Mouse (Mus musculus): Measurements from ENCODE around the gene Ppil4.
"Not testable (repeated sequence)": the region's sequence is repeated elsewhere in the genome, so short reads cannot be mapped to it uniquely, and the experiment has no call there.

The Ppil4 gene

GRCm38 (mm10) chr10:7792751-7793385, at the start of gene Ppil4, which contains the start of gene Ginm1:
TSS of gene Ppil4 (plus strand) at chr10:7792891.
TSS of gene Ginm1 (minus strand) at chr10:7792824.
- DNase-seq: peak; percentile 89 to 90

GRCm38 (mm10) chr10:7745528-7745927, 47.2 kb upstream of the Ppil4 start:
- not testable (repeated sequence) for DNase-seq

DNA sequence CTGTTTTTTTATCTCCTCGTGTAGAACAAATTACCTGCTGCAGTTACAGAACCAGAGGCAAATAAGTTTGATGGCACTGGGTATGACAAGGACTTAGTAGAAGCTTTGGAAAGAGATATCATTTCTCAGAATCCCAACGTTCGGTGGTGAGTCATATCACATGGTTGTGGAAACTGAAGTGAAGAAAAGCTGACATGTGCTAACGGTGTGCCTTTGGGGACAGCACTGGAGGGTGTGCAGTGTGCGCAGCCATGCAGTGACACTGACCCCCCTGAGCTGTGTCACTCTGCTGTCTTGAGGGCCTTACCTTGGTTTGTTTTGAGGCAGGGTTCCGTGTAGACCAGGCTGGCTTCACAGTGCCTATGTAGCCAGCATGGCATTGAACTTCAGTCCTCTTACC, 43.9 kb upstream of the Ppil4 start:
- no peak for DNase-seq

GRCm38 (mm10) chr10:7757544-7757943, 35.1 kb upstream of the Ppil4 start:
- DNase-seq: no peak

- DNase-seq: no peak
Observed at GRCm38 (mm10) chr10:7772346-7772745, 20.3 kb upstream of the Ppil4 start.

- no peak for DNase-seq
Observed at GRCm38 (mm10) chr10:7772769-7773168, 19.9 kb upstream of the Ppil4 start.

DNA sequence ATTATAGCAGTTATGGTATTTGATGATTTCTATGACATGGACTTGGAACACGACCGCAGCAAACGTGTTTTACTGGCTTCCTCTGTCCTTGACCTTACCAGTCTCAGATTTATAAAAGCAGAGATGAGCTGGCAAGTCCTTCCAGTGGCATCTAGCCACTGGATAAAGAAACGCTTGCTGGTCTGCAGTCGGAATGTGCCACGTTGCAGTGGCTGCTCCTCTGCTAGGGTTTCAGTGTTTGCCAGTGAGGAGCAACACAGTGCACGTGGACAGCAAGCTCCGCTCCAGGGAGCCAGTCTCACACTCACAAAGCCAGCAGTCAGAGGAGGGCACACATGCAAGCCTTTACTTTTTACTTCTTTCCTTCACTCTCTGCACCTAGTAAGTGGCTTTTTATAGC, 17.3 kb upstream of the Ppil4 start:
- DNase-seq: no peak

- DNase-seq: no peak
Observed at GRCm38 (mm10) chr10:7778361-7778760, 14.3 kb upstream of the Ppil4 start.

DNA sequence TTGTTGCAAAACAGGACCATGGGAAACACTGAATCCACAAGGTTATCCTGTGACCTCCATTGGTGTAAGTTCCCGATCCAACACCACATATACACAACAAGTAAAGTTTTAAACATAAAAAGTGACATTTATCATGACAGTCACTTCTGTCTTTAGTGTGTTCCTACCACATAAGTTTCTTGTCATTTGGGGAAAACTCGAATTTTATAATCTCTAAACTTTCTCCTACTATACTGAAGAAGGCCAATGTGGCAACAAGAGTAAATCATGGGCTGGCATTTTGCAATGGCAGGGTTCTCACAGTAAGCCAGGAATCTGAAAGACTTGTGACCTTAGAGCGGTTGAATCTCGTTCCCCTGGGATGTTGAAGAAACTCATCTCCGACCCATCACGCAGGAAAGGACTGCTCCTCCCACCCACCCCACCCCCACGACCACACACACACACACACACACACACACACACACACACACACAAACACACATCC, 12.9 kb upstream of the Ppil4 start:
- no peak for DNase-seq

DNA sequence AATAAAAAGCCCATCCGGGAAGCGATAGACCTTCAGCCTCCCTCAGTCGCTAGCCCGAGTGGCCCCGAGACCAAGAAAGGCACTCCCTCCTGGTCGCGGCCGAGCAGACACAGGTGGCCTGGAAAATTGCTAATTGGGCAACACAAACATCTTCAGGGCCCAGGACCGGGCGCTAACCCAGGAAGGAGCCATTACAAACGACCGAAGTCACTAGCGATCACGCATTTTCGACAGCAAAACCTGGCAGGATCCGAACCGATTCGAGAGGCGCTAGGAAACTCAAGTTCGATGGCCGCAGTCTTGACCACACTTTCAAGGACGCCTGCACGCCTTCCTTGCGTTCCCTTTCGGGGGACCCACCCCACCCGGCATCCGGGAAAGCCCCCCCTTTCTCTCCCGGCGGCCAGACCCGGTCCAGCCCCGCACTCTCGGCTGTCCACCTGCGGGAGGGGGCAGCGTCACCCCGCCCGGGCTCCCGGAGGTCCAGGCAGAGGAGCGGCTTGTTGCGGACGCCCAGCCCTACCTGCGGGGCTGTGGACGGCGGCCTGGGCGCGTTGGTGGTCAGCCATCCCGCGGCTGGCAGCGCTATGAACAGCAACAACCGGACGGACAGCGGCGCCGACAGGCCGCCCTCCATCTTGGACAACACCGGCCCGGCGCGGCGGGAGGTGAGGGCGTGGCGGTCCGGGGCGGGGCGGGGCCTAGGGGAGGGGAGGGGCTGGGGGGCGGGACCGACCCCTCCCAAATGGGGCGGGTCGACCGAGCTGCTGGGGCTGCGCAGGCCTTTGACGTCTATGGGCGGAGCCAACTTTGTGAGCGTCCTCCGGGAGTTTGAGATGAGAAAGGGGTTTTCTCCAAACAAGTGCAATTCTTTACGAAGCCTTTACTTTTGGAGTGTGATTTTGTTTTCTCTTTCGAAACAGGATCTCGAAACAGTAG, 12.2 kb upstream of the Ppil4 start:
- DNase-seq: peak; percentile 85 to 88

- no peak for DNase-seq
Observed at GRCm38 (mm10) chr10:7781214-7781613, 11.5 kb upstream of the Ppil4 start.

DNA sequence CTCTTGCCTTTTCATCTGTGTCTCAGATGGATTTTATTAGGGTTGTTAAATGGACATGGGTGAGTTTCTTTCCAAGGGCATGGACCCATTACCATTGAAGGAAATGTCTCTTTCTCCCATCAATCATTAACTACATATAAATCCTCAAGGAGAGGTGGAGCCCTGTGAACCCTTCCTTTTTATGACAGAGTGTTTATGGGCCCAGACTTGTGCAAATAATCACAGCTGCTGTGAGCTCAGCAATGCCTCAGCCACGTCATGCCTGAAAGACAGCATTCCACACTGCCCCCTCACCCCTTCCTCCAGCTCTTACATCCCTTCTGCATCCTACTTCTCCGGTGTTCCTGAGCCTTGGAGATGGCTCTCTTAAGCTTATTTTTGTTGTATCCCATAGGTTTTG, 5.4 kb upstream of the Ppil4 start:
- DNase-seq: no peak

DNA sequence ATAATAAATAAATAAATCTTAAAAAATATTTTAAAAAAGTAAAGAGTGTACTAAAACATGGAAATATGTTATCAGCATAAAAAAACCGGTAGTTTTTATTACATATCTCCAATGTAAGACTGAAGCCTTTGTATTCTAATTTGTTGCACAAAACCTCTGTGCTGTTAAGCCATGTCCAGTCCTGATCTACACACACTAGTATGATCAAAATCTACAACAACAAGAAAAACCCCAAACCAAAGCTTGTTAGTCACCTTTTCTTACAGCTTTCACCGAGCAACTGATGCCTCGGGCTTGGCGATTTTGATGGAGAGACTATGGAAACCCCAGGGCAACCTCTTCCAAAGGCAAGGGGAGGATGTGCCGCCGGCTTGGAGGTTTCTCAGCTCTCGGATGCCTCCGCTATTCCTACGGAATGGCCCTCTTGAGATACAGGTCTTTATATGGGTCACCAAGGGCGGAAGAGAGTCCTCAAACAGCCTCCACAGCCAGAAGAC, 389 bp upstream of the Ppil4 start:
- no peak for DNase-seq

- no peak for DNase-seq
Observed at GRCm38 (mm10) chr10:7801258-7801657, 8.6 kb downstream of the Ppil4 start.

DNA sequence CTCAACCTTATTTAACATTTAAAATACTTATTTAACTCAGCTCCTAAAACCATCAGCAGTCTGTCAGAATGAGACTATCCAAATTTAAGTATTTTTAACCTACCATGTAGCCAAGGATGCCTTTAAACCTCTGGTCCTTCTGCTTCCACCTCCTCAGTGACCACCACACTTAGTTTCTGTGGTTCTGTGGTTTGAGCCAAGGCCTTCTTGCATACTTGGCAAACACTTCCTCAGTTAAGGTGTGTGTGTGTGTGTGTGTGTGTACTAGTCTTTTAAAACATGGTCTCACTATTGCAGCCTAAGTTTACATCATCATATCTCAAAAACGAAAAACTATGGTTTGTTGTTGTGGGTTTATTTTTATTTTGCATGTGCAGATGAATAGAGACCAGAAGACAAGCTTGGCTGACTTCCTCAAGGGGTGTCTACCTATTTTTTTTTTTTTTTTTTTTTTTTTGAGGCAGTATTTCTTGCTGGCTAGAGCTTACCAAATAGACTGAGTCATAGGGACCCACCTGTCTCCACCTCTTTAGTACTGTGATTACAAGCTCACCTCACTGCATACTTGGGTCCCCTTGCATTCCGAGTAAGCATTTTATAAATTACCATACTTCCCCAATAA, 9.9 kb downstream of the Ppil4 start:
- DNase-seq: no peak

DNA sequence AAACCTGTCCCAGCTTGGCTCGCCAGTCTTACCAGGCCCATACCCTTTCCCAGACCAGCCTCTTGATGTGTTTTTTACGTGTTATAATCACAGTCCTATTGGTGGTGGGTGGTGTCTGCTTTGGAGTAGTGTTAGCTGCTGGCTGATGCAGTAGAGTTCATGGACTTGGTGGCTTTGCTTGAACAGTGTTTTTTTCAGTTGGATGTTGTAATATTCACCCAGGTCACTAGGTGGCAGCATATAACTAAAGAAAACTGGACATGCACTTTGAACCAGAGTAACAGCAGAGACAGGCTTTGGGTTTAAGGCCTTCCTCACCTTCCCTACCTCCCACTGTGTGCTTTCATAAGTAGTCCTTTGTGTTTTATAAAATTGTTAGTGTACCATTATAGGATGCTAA, 17.2 kb downstream of the Ppil4 start:
- peak in 1 of 2 experiments; percentile 67 for DNase-seq

- DNase-seq: no peak
Observed at GRCm38 (mm10) chr10:7816476-7816875, 23.8 kb downstream of the Ppil4 start.

- DNase-seq: no peak
Observed at GRCm38 (mm10) chr10:7818676-7819075, 26.0 kb downstream of the Ppil4 start.

DNA sequence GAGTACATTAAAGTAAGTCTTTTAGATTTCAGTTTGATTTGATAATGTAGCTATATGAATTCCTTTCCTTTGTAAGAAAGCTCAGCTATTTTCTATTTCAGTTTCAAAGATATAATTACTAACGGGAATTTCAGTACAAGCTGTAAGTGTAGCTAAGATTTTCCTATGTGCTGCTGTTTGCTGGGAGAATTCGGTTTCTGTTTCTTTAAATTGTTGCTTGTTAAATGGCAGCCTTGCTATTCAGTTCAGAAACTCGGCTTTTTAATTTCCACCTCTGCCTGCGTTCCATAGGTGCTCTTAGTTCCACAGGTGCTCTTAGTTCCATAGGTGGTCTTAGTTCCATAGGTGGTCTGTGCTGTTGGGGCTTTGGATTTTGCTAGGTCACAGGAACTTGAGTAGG, 26.5 kb downstream of the Ppil4 start:
- DNase-seq: no peak

- no peak for DNase-seq
Observed at GRCm38 (mm10) chr10:7819603-7820002, 26.9 kb downstream of the Ppil4 start.

GRCm38 (mm10) chr10:7820171-7820570, 27.5 kb downstream of the Ppil4 start:
- DNase-seq: no peak

- DNase-seq: no peak
Observed at GRCm38 (mm10) chr10:7821981-7822380, 29.3 kb downstream of the Ppil4 start.

- no peak for DNase-seq
Observed at GRCm38 (mm10) chr10:7824663-7825280, 32.1 kb downstream of the Ppil4 start.
